Mouse (Mus musculus) midbrain, embryonic 14.5 days (tissue): ENCODE data around the gene Rps6ka1. TPM values are rescaled to one million over a fixed set of nuclear protein-coding genes. Genes with fewer than 3 reads are reported as not detected.
A peak's percentile ranks its signal among the peaks of the same experiment; 100 is the strongest.

Source experiments
- ATAC-seq: fragments of 200-750 bp; cut with Nextera tagmentation; 2 replicates; pipeline ENCODE4 v1.8.0; 2017; ENCODE audit warnings: moderate number of reproducible peaks, moderate library complexity; ENCODE audit not compliant: low FRiP score, low TSS enrichment
- DNase-seq: peaks from one replicate; pipeline ENCODE4 v3.0.0-alpha.2; 2015
- H3K27ac ChIP-seq: fragments of 300-500 bp; sonication (generic); replicated peaks from 2 replicates; pipeline ENCODE4 v1.5.1; 2014; ENCODE audit warnings: mild to moderate bottlenecking, low read depth, low read length, moderate library complexity
- H3K27me3 ChIP-seq: fragments of 300-500 bp; sonication (generic); 2 replicates; pipeline ENCODE4 v1.6.1; 2014; ENCODE audit warnings: low read length, control low read depth, mixed read lengths; ENCODE audit not compliant: control insufficient read depth, insufficient read depth
- H3K36me3 ChIP-seq: fragments of 300-500 bp; sonication (generic); 2 replicates; pipeline ENCODE4 v1.6.1; 2014; ENCODE audit warnings: low read length, control low read depth; ENCODE audit not compliant: control insufficient read depth, insufficient read depth
- H3K4me1 ChIP-seq: fragments of 300-500 bp; sonication (generic); 2 replicates; pipeline ENCODE4 v1.6.1; 2014; ENCODE audit warnings: mild to moderate bottlenecking, antibody characterized with exemption, low read length, control low read depth; ENCODE audit not compliant: control insufficient read depth, insufficient read depth
- H3K4me2 ChIP-seq: fragments of 300-500 bp; sonication (generic); 2 replicates; pipeline ENCODE4 v1.6.1; 2014; ENCODE audit warnings: mild to moderate bottlenecking, low read length, moderate library complexity
- H3K4me3 ChIP-seq: fragments of 300-500 bp; sonication (generic); replicated peaks from 2 replicates; pipeline ENCODE4 v1.5.1; 2014; ENCODE audit warnings: low read depth, low read length
- H3K9ac ChIP-seq: fragments of 300-500 bp; sonication (generic); replicated peaks from 2 replicates; pipeline ENCODE4 v1.6.1; 2014; ENCODE audit warnings: mild to moderate bottlenecking, low read length, moderate library complexity
- H3K9me3 ChIP-seq: fragments of 300-500 bp; sonication (generic); 2 replicates; pipeline ENCODE4 v1.6.1; 2016; ENCODE audit warnings: low read length, control low read depth, mixed read lengths; ENCODE audit not compliant: control insufficient read depth
- WGBS: fragments of 180-500 bp; shearing (Covaris S2); extraction: QIAGEN DNeasy Blood & Tissue Kit; methylation state at CpG from one replicate; pipeline ENCODE4 v1.1.7; 2014; 5-methylcytosine and 5-hydroxymethylcytosine counted together
- polyA plus RNA-seq: library from polyadenylated mRNA; unstranded; fragments of >200 nt; fragmentation: Nextera tagmentation; extraction: Ambion mirVana; gene quantifications from 2 replicates; pipeline ENCODE4 v1.2.1, GENCODE M21; 2014

Gene Rps6ka1
- polyA plus RNA-seq, 1 experiment from 2014 or later = 22.0 TPM

- H3K36me3 ChIP-seq = no peaks in the 10 kb centered on the region
- ATAC-seq (no peak), DNase-seq (no peak)
- H3K4me2 ChIP-seq = no peak overlapping the region
- no peaks in the 10 kb centered on the region for H3K9me3 ChIP-seq
- peaks cover 8% of the 10 kb centered on the region; the same call in 1 of the 2 replicates for H3K4me1 ChIP-seq
- H3K9ac ChIP-seq = no peak overlapping the region
- no peak overlapping the region for H3K27ac ChIP-seq
- 88% methylated on average over 6 of the region's 6 CpGs for WGBS
- H3K27me3 ChIP-seq = no peaks in the 10 kb centered on the region
- no peak overlapping the region for H3K4me3 ChIP-seq
These were observed 60.2 kb downstream of the Rps6ka1 start for GRCm38 (mm10) chr4:133827354-133827753.

GRCm38 (mm10) chr4:133825731-133826130 lies 61.9 kb downstream of the Rps6ka1 start:
- no peak for DNase-seq
- H3K9ac ChIP-seq = no peak overlapping the region
- no peaks in the 10 kb centered on the region for H3K9me3 ChIP-seq
- peaks cover 8% of the 10 kb centered on the region; the same call in 1 of the 2 replicates for H3K4me1 ChIP-seq
- WGBS = 66% methylated on average over 3 of the region's 3 CpGs
- H3K27me3 ChIP-seq = no peaks in the 10 kb centered on the region
- no peak overlapping the region for H3K4me2 ChIP-seq
- no peak overlapping the region for H3K4me3 ChIP-seq
- no peak for ATAC-seq
- H3K36me3 ChIP-seq = no peaks in the 10 kb centered on the region
- no peak overlapping the region for H3K27ac ChIP-seq

GRCm38 (mm10) chr4:133820806-133821560 lies 66.6 kb downstream of the Rps6ka1 start:
- Histone ChIP-seq H3K4me2 (no peak overlapping the region), H3K9ac (no peak overlapping the region), H3K9me3 (no peaks in the 10 kb centered on the region), H3K4me3 (no peak overlapping the region), H3K36me3 (no peaks in the 10 kb centered on the region), H3K4me1 (peaks cover 3% of the 10 kb centered on the region; the same call in 1 of the 2 replicates), H3K27me3 (no peaks in the 10 kb centered on the region), H3K27ac (0 out of 2 replicates have a peak overlapping the region, but pooled peaks have one; percentile 26)
- 42% methylated on average over 9 of the region's 9 CpGs for WGBS
- ATAC-seq = no peak
- no peak for DNase-seq

GRCm38 (mm10) chr4:133820166-133820565 lies 67.4 kb downstream of the Rps6ka1 start:
- no peak overlapping the region for H3K27ac ChIP-seq
- H3K4me3 ChIP-seq = no peak overlapping the region
- 45% methylated on average over 4 of the region's 4 CpGs for WGBS
- no peaks in the 10 kb centered on the region for H3K36me3 ChIP-seq
- H3K4me1 ChIP-seq = peaks cover 9% of the 10 kb centered on the region; the same call in 1 of the 2 replicates
- DNase-seq (no peak), ATAC-seq (no peak)
- H3K9me3 ChIP-seq = no peaks in the 10 kb centered on the region
- H3K27me3 ChIP-seq = no peaks in the 10 kb centered on the region; the same call in 1 of the 2 replicates
- H3K4me2 ChIP-seq = no peak overlapping the region
- H3K9ac ChIP-seq = no peak overlapping the region

- H3K36me3 ChIP-seq = no peaks in the 10 kb centered on the region
- H3K4me2 ChIP-seq = no peak overlapping the region
- no peaks in the 10 kb centered on the region for H3K9me3 ChIP-seq
- H3K4me3 ChIP-seq = no peak overlapping the region
- H3K4me1 ChIP-seq = peaks cover 15% of the 10 kb centered on the region; the same call in 1 of the 2 replicates
- WGBS = 93% methylated on average over 5 of the region's 5 CpGs
- H3K27ac ChIP-seq = no peak overlapping the region
- no peak overlapping the region for H3K9ac ChIP-seq
- DNase-seq (no peak), ATAC-seq (no peak)
- no peaks in the 10 kb centered on the region; the same call in 1 of the 2 replicates for H3K27me3 ChIP-seq
These were observed 70.2 kb downstream of the Rps6ka1 start for GRCm38 (mm10) chr4:133817356-133817755.

- no peaks in the 10 kb centered on the region for H3K9me3 ChIP-seq
- no peak overlapping the region for H3K9ac ChIP-seq
- DNase-seq = no peak
- ATAC-seq = no peak
- WGBS = 27% methylated on average over 7 of the region's 7 CpGs
- H3K4me2 ChIP-seq = peak overlapping the region; percentile 17; the same call in 1 of the 2 replicates
- H3K27me3 ChIP-seq = no peaks in the 10 kb centered on the region; the same call in 1 of the 2 replicates
- H3K4me3 ChIP-seq = no peak overlapping the region
- no peaks in the 10 kb centered on the region for H3K36me3 ChIP-seq
- H3K27ac ChIP-seq = no peak overlapping the region
- peaks cover 15% of the 10 kb centered on the region; the same call in 1 of the 2 replicates for H3K4me1 ChIP-seq
These were observed 71.1 kb downstream of the Rps6ka1 start for GRCm38 (mm10) chr4:133816504-133816875.

- no peak overlapping the region for H3K4me3 ChIP-seq
- peaks cover 15% of the 10 kb centered on the region; the same call in 1 of the 2 replicates for H3K4me1 ChIP-seq
- peak overlapping the region; percentile 17; the same call in 1 of the 2 replicates for H3K4me2 ChIP-seq
- DNase-seq = peak; percentile 34
- no peak overlapping the region for H3K27ac ChIP-seq
- no peaks in the 10 kb centered on the region; the same call in 1 of the 2 replicates for H3K27me3 ChIP-seq
- no peaks in the 10 kb centered on the region for H3K36me3 ChIP-seq
- 0 out of 2 replicates have a peak overlapping the region, but pooled peaks have one; percentile 12 for H3K9ac ChIP-seq
- WGBS = 3% methylated on average over 16 of the region's 16 CpGs
- no peak for ATAC-seq
- H3K9me3 ChIP-seq = no peaks in the 10 kb centered on the region
These were observed 71.7 kb downstream of the Rps6ka1 start for GRCm38 (mm10) chr4:133815635-133816503.

GRCm38 (mm10) chr4:133814804-133815515 lies 72.6 kb downstream of the Rps6ka1 start:
- no peak for ATAC-seq
- no peak for DNase-seq

More at GRCm38 (mm10) chr4:133814804-133815515, 72.6 kb downstream of the Rps6ka1 start:
- WGBS = 3% methylated on average over 25 of the region's 25 CpGs
- Histone ChIP-seq H3K27ac (peak overlapping the region; percentile 99), H3K36me3 (no peaks in the 10 kb centered on the region), H3K9me3 (no peaks in the 10 kb centered on the region), H3K9ac (peak overlapping the region; percentile 80; the same call in 1 of the 2 replicates), H3K27me3 (no peaks in the 10 kb centered on the region; the same call in 1 of the 2 replicates), H3K4me1 (peaks cover 15% of the 10 kb centered on the region; the same call in 1 of the 2 replicates), H3K4me3 (peak overlapping the region; percentile 69), H3K4me2 (peak overlapping the region; percentile 68)
